Mouse (Mus musculus) ES-Bruce4 (cell line): ENCODE data around the gene St3gal6.

Experiments used
- CTCF ChIP-seq: IDR thresholded peaks from one replicate; pipeline ENCODE4 v1.8.1; 2011; ENCODE audit warnings: low read depth, low read length
- POLR2A ChIP-seq: IDR thresholded peaks from one replicate; pipeline ENCODE4 v1.8.1; 2011; ENCODE audit warnings: low read length; ENCODE audit not compliant: insufficient read depth

DNA sequence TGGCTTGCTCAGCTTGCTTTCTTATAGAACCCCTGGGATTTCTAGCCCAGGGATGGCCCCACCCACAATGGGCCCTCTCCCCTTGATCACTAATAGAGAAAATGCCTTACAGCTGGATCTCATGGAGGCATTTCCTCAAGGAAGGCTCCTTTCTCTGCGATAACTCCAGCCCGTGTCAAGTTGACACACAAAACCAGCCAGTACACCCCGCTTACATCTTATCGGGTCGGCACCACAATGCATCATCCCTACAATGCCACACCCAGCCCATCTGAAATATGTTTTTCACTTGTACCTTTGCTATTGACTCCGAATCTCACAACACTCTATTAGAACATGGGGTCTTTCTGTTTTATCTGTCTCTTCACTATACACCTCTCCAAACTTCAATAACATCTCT is 3.6 kb downstream of the St3gal6 start:
- TF ChIP-seq CTCF (no peak), POLR2A (no peak)
